Mouse (Mus musculus): ENCODE results near the gene Polr2h.
"Not testable (repeated sequence)": the region's sequence is repeated elsewhere in the genome, so short reads cannot be mapped to it uniquely, and the experiment has no call there.

Polr2h gene

GRCm38 (mm10) chr16:20717181-20717977, at the start of gene Polr2h, which contains the start of gene Clcn2:
Polr2h (plus strand) TSS chr16:20717665.
Clcn2 (minus strand) TSS chr16:20717746.
- CTCF ChIA-PET: interaction anchor here (0.8 kb wide), 1 partner anchor 37 kb away, joined by 6 read pairs; no protein-coding TSS in a partner anchor

GRCm38 (mm10) chr16:20668013-20668412, 49.5 kb upstream of the Polr2h start, which contains the start of gene Eif4g1:
Eif4g1 (plus strand) TSS chr16:20668313.
- CTCF ChIA-PET: not testable (repeated sequence)

- CTCF ChIA-PET: no interaction called here
These were observed 47.2 kb upstream of the Polr2h start for GRCm38 (mm10) chr16:20670291-20670690.

- CTCF ChIA-PET: interaction anchor here (0.6 kb wide), 1 partner anchor 1586 kb away, joined by 6 read pairs; no protein-coding TSS in a partner anchor
These were observed 45.6 kb upstream of the Polr2h start for GRCm38 (mm10) chr16:20671886-20672285.

GRCm38 (mm10) chr16:20672500-20672902, 45.0 kb upstream of the Polr2h start:
- CTCF ChIA-PET: no interaction called here

- CTCF ChIA-PET: no interaction called here
These were observed 44.3 kb upstream of the Polr2h start for GRCm38 (mm10) chr16:20672965-20673705.

- CTCF ChIA-PET: no interaction called here
These were observed 43.7 kb upstream of the Polr2h start for GRCm38 (mm10) chr16:20673706-20674303.

- CTCF ChIA-PET: no interaction called here
These were observed 42.3 kb upstream of the Polr2h start for GRCm38 (mm10) chr16:20675213-20675612.

- CTCF ChIA-PET: interaction anchor here (0.6 kb wide), 1 partner anchor 47 kb away, joined by 4 read pairs; no protein-coding TSS in a partner anchor
These were observed 40.8 kb upstream of the Polr2h start for GRCm38 (mm10) chr16:20676702-20677101.

GRCm38 (mm10) chr16:20677380-20677779, 40.1 kb upstream of the Polr2h start:
- CTCF ChIA-PET: interaction anchor here (0.7 kb wide), 1 partner anchor 235 kb away, joined by 3 read pairs; no protein-coding TSS in a partner anchor

- CTCF ChIA-PET: interaction anchor here (0.7 kb wide), 1 partner anchor 235 kb away, joined by 3 read pairs; no protein-coding TSS in a partner anchor
These were observed 39.3 kb upstream of the Polr2h start for GRCm38 (mm10) chr16:20677974-20678675.

GRCm38 (mm10) chr16:20690774-20691173, 26.7 kb upstream of the Polr2h start:
- CTCF ChIA-PET: no interaction called here

- CTCF ChIA-PET: no interaction called here
These were observed 25.8 kb upstream of the Polr2h start for GRCm38 (mm10) chr16:20691617-20692016.

GRCm38 (mm10) chr16:20692241-20692965, 25.1 kb upstream of the Polr2h start:
- CTCF ChIA-PET: no interaction called here

GRCm38 (mm10) chr16:20693111-20693701, 24.3 kb upstream of the Polr2h start, which contains the start of gene Fam131a:
Fam131a (plus strand) TSS chr16:20693241.
- CTCF ChIA-PET: no interaction called here

GRCm38 (mm10) chr16:20694781-20695180, 22.7 kb upstream of the Polr2h start:
- CTCF ChIA-PET: no interaction called here

GRCm38 (mm10) chr16:20695622-20696323, 21.7 kb upstream of the Polr2h start:
- CTCF ChIA-PET: no interaction called here

GRCm38 (mm10) chr16:20699266-20699665, 18.2 kb upstream of the Polr2h start:
- CTCF ChIA-PET: no interaction called here

- CTCF ChIA-PET: no interaction called here
These were observed 17.4 kb upstream of the Polr2h start for GRCm38 (mm10) chr16:20700036-20700435.

- CTCF ChIA-PET: interaction anchor here (0.6 kb wide), 1 partner anchor 249 kb away, joined by 11 read pairs; no protein-coding TSS in a partner anchor
These were observed 16.1 kb upstream of the Polr2h start for GRCm38 (mm10) chr16:20701316-20701715.

Measured in spleen, embryonic (tissue).